Mouse (Mus musculus): ENCODE data around the gene Zdhhc12. TPM values are rescaled to one million over a fixed set of nuclear protein-coding genes. Genes with fewer than 3 reads are reported as not detected.
"Not testable (repeated sequence)": the region's sequence is repeated elsewhere in the genome, so short reads cannot be mapped to it uniquely, and the experiment has no call there.

Zdhhc12 gene
- 17.4 and 18.2 TPM in 2 replicates for total RNA-seq (2015)
- total RNA-seq (2017): 10.7 and 13.3 TPM in 2 replicates

- peak; percentile 94 for ATAC-seq (replicated peaks; ENCODE audit: poor library complexity)
Measured at GRCm38 (mm10) chr2:30093471-30094207, at the start of gene Zdhhc12. TSS of gene Zdhhc12 (minus strand) at chr2:30093648.

- ATAC-seq (replicated peaks; ENCODE audit: poor library complexity): not testable (repeated sequence)
Measured at GRCm38 (mm10) chr2:30140021-30140420, 46.6 kb upstream of the Zdhhc12 start.

DNA sequence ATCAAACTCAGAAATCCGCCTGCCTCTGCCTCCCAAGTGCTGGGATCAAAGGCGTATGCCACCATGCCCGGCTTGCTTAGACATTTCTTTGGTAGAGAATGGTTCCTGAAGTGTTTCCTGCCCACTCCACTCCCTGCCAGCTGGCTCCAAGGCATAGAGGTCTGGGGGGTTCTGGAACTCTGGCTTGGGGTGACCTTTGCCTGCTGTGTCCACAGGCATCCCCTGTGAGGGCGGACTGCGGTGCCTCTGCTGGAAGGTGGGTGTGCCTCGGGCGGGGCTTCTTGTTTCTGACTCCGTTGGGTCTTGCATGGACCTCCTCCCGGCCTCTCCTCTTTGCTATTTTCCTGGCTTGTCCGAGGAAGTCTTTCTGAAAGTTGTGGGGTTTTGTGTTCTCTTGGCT, 43.0 kb upstream of the Zdhhc12 start:
- ATAC-seq (replicated peaks; ENCODE audit: poor library complexity): no peak

- no peak for ATAC-seq (replicated peaks; ENCODE audit: poor library complexity)
Measured at GRCm38 (mm10) chr2:30134928-30135620, 41.6 kb upstream of the Zdhhc12 start.

GRCm38 (mm10) chr2:30134378-30134711, 40.9 kb upstream of the Zdhhc12 start:
- ATAC-seq (replicated peaks; ENCODE audit: poor library complexity): no peak

GRCm38 (mm10) chr2:30133613-30134377, 40.3 kb upstream of the Zdhhc12 start, which contains the start of gene Tbc1d13:
TSS of gene Tbc1d13 (plus strand) at chr2:30133746.
- ATAC-seq (replicated peaks; ENCODE audit: poor library complexity): peak; percentile 90

- ATAC-seq (replicated peaks; ENCODE audit: poor library complexity): peak; percentile 22; the same call in 1 of the 2 replicates
Measured at GRCm38 (mm10) chr2:30132801-30133612, 39.6 kb upstream of the Zdhhc12 start.

DNA sequence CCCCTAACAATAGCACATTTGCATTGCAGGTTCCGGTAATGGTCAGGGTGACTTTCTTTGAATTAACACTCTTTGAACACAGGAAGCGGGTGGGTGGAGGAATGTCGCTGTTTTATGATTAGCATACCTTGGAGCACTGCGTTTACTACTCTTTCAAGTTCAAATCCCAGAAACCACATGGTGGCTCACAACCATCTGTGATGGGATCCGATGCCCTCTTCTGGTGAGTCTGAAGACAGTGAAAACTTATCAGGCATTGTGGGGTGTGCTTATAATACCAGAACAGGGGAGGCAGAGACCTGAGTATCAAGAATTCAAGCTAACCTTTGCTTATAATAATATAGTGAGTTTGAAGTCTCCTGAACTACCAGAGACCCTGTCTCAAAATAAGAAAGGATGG, 37.8 kb upstream of the Zdhhc12 start:
- ATAC-seq (replicated peaks; ENCODE audit: poor library complexity): not testable (repeated sequence)

- ATAC-seq (replicated peaks; ENCODE audit: poor library complexity): no peak
Measured at GRCm38 (mm10) chr2:30130156-30130555, 36.7 kb upstream of the Zdhhc12 start.

DNA sequence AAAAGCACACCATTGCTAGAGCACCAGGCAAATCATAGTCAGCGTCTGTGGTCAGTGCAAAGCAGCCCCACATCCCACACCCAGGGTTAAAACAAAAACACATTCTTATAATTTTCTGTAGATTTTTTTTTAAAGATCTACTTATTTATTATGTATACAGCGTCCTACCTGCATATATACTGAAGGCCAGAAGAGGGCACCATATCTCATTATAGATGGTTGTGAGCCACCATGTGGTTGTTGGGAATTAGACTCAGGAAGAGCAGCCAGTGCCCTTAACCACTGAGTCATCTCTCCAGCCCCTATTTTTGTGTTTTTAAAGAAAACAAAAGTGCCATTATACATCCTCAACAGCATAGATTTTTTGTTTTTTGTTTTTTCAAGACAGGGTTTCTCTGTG, 35.3 kb upstream of the Zdhhc12 start:
- 0 out of 2 replicates have a peak, but pooled peaks have one; percentile 19 for ATAC-seq (replicated peaks; ENCODE audit: poor library complexity)

DNA sequence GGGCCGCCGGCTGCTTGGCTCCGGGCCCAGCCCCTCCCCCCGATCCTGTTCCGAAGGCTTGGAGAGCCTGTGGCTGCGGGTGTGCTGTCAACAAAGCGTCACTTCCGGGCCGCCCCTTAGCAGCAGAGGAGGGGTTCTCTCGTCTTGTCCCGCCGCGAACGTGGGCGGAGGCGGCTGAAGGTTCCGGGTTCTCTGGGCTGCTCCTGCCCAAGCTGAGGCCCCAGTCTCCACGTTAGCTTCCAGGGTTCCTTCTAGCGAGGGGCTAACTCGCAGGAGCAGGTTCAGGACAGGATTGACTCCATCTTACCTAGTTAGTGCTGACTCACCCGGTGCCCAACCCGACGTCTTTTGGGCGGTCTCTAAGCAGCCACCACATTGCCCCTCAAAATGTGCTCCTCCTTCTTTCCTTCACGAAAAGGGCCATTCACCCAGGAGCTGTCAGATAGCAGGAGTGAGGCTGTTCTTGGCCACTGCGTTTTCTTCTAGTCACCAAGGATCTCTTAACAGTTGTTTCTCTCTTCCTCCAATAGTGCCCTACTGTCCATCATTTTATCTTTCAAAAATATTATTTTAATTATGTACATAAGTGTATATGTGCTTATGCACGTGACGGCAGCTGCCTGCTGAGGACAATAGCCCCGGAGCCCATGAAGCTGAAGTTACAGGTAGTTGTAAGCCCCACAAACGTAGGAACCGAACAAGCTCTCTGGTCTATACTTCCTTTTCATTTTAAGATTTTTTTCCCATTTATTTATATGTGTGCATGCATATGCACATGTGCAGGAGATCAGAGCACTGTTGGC, 31.2 kb upstream of the Zdhhc12 start, which contains the start of gene Zer1:
Zer1 (minus strand) TSS at position 114 of the 803 bp plus-strand sequence.
- ATAC-seq (replicated peaks; ENCODE audit: poor library complexity): peak; percentile 95

- ATAC-seq (replicated peaks; ENCODE audit: poor library complexity): no peak
Measured at GRCm38 (mm10) chr2:30123729-30124471, 30.5 kb upstream of the Zdhhc12 start.

- no peak for ATAC-seq (replicated peaks; ENCODE audit: poor library complexity)
Measured at GRCm38 (mm10) chr2:30122766-30123165, 29.3 kb upstream of the Zdhhc12 start.

GRCm38 (mm10) chr2:30120269-30120668, 26.8 kb upstream of the Zdhhc12 start:
- no peak for ATAC-seq (replicated peaks; ENCODE audit: poor library complexity)

DNA sequence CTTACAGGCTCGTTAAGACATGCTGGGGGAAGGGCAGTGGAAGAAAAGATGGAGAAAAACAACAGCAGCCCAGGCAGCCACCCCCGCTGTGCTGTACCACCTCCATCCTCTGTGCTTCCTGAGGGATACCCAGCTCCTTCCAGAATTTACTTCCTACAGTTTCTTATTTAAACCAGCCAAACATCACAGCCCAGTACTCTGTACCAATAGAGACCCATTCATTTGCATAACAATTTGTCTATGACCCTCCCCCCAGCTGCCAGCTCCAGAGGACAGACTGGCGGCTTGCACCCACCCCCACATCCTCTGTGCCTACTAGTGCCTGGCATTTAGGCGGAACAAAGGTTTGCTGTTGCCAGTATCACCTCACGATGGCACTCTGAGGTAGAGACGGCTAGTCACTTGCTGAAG, 26.2 kb upstream of the Zdhhc12 start:
- ATAC-seq (replicated peaks; ENCODE audit: poor library complexity): no peak

DNA sequence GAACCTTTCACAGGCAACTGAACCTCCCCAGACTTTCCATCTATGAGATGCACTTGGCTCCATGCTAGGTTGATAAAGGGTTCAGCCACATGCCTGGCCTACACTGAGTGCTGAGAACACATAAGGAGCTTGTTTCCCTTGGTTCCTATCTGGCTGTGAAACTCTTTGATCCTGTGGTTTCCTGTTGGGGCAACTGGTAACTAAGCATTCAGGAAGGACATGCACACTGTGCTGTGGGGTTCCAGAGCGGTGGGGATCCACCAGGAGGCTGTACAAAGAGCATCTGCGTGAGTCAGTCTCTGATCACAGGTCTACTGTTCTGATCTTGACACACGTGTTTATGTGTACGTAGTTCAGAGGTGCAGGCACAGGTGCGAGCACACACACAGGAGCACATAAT, 19.1 kb upstream of the Zdhhc12 start:
- ATAC-seq (replicated peaks; ENCODE audit: poor library complexity): peak; percentile 56

DNA sequence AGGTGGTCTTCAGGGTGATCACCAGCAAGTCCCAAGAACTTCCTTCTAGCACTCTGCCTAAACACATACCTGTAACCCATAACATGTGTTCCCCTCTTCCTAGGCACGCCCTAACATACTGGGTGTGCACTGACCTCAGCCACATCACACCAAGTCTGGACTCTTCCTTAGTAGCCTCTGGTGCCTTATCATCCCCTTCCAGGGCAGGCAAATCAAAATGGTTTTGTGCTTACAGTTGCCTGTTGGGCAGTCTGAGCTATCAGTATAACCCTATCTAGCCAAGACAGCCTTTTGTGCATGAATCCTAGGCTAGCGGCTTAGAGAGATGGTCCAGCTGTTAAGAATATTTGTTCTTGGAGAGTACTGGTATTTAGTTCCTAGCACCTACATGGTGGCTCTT, 18.1 kb upstream of the Zdhhc12 start:
- ATAC-seq (replicated peaks; ENCODE audit: poor library complexity): peak; percentile 76

DNA sequence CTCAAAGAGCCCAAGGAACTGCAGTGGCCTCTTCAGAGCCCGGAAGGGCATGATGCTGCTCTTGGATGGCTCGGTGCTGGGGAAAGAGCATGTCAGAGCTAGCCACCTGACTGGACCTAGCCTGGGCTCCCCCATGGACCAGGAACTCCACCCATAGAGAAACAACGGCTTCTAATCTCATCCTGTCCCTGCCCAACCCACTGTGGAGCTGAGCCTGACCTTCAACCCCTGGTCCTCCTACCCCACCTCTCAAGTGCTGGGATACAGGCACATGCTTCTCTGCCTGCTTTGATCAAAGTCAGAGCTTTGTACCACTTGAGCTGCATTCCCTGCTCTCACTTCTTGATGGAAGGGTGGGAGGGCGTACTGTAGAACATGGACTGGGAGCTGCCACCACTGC, 14.8 kb upstream of the Zdhhc12 start:
- ATAC-seq (replicated peaks; ENCODE audit: poor library complexity): no peak

GRCm38 (mm10) chr2:30107646-30108045, 14.2 kb upstream of the Zdhhc12 start:
- no peak for ATAC-seq (replicated peaks; ENCODE audit: poor library complexity)

All from megakaryocyte progenitor cell, adult 5-6 weeks (primary cell).